Mouse (Mus musculus) MEL-GATA-1-ER (cell line): ENCODE data around the gene Gm20390.
"Not testable (repeated sequence)": the region's sequence is repeated elsewhere in the genome, so short reads cannot be mapped to it uniquely, and the experiment has no call there.

ENCODE experiments used
- DNase-seq: peaks from one replicate; pipeline ENCODE4 v3.0.0-alpha.2; 2012; ENCODE audit warnings: low read depth; ENCODE audit errors: extremely low read depth

Gene Gm20390

DNA sequence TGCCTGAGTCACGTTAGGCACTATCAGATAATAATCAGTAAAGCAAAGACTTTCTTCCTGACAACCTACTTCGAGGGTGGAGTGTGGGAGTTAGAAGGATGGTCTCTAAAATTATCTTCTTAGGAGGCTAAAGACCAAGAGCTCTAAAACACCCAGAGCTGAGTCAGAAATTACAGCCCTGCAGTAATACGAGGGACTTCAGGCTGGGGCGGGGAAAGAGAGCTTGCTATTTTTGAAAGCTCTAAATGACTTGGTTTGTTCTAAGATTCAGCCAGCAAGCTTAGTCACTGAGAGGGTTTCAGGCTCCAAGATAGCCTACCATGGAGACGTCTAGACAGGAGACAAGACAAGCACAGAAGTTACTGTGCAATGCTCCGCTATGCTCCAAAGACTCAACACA lies 2.7 kb downstream of the Gm20390 start:
- DNase-seq = no peak

DNA sequence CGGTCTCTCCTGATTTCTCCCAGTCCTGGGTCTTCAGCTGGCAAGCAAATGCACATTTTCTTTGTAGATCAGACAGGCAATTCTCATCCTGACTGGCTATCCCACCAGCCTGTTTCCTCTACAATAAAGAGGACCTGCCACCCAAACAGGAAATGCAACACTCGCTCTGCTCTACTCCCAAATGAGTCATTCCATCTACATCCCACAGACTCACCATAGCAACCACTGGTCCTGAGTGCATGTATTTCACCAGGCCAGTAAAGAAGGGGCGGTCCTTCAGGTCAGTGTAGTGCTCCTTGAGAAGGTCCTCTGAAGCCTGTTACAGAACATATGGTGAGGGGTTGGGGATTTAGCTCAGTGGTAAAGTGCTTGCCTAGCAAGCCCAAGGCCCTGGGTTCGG lies 5.1 kb downstream of the Gm20390 start:
- DNase-seq = no peak

DNA sequence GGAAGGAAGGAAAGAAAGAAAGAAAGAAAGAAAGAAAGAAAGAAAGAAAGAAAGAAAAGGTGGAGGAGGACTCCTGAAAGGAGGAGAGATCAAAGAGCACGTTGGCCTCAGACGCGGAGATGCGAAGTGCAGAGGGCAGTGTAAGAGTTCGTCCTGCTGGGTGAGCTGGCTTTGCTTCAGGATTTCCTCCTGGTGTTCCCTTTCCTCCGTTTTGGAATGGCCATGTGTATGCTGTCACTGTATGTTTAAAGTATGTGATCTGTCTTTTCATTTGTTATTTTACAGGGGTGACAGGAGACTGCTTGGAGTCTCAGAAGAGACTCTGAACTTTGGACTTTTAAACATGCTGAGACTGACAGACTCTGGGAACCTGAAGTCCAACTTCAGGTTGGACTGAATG lies 6.6 kb downstream of the Gm20390 start:
- DNase-seq = no peak

- no peak for DNase-seq
Measured at GRCm38 (mm10) chr11:93957746-93958145, 10.3 kb downstream of the Gm20390 start.

DNA sequence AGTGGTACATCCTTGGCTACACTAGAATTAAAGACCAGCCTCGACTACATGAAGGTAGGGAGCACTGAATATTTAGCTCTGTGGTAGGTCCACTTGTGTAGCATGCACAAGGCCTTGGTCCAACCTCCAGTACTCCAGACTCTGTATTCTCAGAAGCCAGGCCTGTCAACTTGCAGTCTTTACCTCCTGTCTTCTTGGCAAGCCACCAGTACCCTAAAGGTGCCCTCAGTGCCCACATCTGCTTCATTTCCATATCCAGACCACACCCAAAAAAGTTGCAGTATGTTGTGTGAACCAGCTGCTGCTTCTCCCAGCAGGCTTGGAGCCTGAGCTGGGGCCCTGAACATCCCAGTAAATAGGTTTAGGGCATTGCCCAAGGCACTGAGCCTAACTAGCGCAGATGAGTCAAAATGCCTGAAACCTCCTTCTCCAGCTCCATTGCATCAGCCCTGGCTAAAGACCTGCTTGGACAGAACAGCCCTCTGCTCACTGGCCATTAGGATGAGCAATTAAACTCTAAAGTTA lies 11.0 kb downstream of the Gm20390 start:
- no peak for DNase-seq

DNA sequence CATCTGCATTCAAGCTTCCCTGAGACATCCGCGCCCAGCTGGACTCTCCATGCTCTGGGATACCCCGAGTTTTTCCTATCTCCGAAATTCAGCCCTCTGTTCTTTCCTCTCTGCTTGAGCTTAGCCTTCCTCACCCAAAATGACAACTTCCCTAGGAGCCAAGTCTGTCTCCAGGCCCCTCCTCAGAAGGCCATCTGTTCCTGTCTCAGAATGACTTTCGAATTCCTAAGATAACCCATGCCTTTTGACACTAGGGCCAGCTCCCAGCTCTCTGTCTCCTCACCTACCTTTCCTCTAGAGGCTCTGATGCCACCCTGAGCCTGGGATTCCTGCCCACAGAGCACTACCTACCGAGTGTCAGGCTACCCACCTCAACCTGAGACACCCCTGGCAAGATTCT lies 11.9 kb downstream of the Gm20390 start, which contains the start of gene Nme2:
Nme2 (minus strand) TSS at position 101 of the 400 bp plus-strand sequence.
- DNase-seq = no peak

DNA sequence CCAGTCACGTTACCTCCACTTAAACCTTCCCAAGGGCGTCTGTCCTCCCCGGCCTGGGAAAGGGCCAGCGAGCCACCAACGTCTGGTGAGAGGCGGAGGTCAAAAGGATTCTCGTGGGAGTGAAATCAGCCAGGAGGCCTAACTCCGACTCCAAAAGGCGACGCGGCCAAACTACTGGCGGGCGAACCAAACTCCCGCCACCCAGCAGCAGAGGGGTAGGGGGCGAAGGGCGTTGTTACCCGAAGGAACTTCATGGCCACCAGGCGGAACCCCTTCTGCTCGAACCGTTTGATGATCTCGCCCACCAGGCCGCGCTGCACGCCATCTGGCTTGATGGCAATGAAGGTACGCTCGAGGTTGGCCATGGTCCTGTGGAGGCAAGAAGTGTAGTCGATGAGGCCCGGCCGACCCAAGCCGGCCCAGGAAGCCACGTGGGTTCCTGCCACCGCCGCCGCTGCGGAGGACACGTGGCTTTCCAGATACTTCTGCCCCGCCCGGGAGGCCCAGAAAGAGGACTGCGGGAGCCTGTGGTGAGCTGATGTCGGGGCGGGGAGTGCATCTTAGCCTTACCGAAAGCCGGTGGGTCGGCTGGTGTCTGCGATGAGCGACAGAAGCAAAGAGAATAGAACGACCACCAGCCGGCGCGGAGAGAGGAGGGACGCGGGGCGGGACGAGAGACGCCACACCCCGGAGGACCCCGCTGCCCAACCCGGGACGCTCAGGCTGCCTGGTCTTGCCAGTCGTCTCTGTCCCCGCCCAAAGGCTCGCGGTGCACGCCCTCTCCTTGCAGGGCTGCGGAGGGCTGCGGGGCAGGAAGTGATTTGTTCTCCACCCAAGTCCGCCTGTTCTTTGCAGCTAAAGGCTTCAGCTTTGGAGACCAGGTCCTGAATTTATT lies 12.6 kb downstream of the Gm20390 start:
- DNase-seq = peak; percentile 77

DNA sequence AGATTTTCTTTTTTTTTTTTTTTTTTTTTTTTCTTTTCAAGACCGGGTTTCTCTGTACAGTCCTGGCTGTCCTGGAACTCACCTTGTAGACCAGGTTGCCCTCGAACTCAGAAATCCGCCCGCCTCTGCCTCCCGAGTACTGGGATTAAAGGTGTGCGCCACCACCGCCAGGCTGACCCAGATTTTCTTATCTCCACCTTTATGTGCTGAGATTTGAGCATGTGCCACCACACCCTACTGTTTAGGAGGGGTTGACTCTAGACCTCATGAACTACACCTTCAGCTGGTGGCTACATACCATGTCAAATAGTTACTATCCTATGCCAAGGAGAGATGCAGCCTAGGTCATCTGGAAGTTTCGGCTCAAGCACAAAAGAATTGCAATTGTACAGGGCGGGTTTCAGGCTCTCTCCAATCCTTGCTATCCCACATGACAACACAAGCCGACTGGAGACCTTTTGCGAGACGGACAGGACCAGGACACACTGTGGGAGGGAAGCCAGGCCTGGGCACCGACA lies 13.3 kb downstream of the Gm20390 start:
- no peak for DNase-seq

- DNase-seq = no peak
Measured at GRCm38 (mm10) chr11:93952376-93952775, 15.7 kb downstream of the Gm20390 start.

DNA sequence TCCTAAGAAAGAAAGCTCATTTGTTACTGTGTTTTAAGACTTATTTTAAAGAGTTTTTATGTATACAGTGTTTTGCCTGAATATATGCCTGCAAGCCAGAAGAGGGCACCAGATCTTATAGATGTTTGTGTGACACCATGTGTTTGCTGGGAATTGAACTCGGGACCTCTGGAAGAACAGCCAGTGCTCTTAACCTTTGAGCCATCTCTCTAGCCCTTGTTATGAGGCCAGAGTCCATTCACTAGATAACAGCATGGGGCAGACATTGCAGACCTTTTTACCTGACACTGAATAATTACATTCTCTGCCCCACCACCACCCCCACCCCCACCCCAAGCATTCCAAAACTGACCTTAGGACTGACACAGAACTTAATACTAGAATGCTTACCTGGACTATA lies 18.0 kb downstream of the Gm20390 start:
- DNase-seq = no peak

- DNase-seq = no peak
Measured at GRCm38 (mm10) chr11:93948887-93949567, 19.1 kb downstream of the Gm20390 start.

- DNase-seq = no peak
Measured at GRCm38 (mm10) chr11:93944986-93945385, 23.1 kb downstream of the Gm20390 start.

GRCm38 (mm10) chr11:93940906-93941305 lies 27.2 kb downstream of the Gm20390 start:
- peak; percentile 55 for DNase-seq

- DNase-seq = no peak
Measured at GRCm38 (mm10) chr11:93929106-93929505, 39.0 kb downstream of the Gm20390 start.

GRCm38 (mm10) chr11:93915019-93915418 lies 53.1 kb downstream of the Gm20390 start:
- not testable (repeated sequence) for DNase-seq

- DNase-seq = no peak
Measured at GRCm38 (mm10) chr11:93911603-93912002, 56.5 kb downstream of the Gm20390 start.

- no peak for DNase-seq
Measured at GRCm38 (mm10) chr11:93908829-93909228, 59.3 kb downstream of the Gm20390 start.

GRCm38 (mm10) chr11:93907839-93908238 lies 60.3 kb downstream of the Gm20390 start:
- no peak for DNase-seq

DNA sequence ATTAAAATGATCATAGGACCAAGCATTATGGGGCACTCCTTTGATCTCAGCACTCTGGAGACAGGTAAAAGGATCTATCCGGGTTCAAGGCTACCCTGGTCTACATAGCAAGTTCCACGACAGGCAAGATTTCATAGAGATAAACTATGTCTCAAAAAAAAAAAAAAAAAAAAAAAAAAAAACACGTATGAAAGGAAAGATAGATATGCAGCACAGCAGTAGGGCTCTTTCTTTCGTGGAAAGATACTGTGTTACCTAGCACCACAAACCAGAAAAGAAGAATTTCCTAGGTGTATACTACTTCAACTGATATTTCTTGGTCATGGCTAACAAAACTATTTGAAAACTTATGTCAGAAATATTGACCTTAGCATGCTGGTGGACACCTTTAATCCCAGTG lies 61.3 kb downstream of the Gm20390 start:
- DNase-seq = no peak
